11 mouse cellular contexts compared by ENCODE assay signal in genomic region chr6:99297535-99297934, GRCm38 (mm10).
"Had no signal": no experiment of that assay in that cellular context is flagged by ENCODE, and none has a peak within 500 bp of the region (broad histone marks: within the 10 kb centered on the region; RNA-seq: fewer than 3 reads in every experiment).

No protein-coding gene starts in this region.

- ATAC-seq: liver, postnatal 0 days; lung, postnatal 0 days; midbrain, embryonic 16.5 days had no signal

- DNase-seq: liver, embryonic 13.5 days; liver, postnatal 0 days; lung, adult 2 months; lung, postnatal 4 days; midbrain, embryonic 14.5 days; right cerebral cortex, postnatal 14 days; thymus, adult 2 months; thymus, postnatal 14 days; thymus, postnatal 36 days had no signal
